Mouse (Mus musculus) forebrain, embryonic 10.5 days (tissue): ENCODE measurements around the gene Xpr1. TPM values are rescaled to one million over a fixed set of nuclear protein-coding genes. Genes with fewer than 3 reads are reported as not detected.
A peak's percentile ranks its signal among the peaks of the same experiment; 100 is the strongest.

Source experiments
- DNase-seq: peaks from one replicate; pipeline ENCODE4 v3.0.0-alpha.2; 2017; ENCODE audit warnings: low spot score; ENCODE audit errors: extremely low spot score
- H3K27ac ChIP-seq: fragments of 300-500 bp; sonication (generic); 2 replicates; pipeline ENCODE4 v1.5.1; 2016; ENCODE audit warnings: mild to moderate bottlenecking
- H3K27me3 ChIP-seq: fragments of 300-500 bp; sonication (generic); 2 replicates; pipeline ENCODE4 v1.6.1; 2016; ENCODE audit warnings: mild to moderate bottlenecking; ENCODE audit not compliant: poor library complexity, severe bottlenecking
- H3K36me3 ChIP-seq: fragments of 300-500 bp; sonication (generic); replicated peaks from 2 replicates; pipeline ENCODE4 v1.6.1; 2016; ENCODE audit warnings: mild to moderate bottlenecking, moderate library complexity
- H3K4me1 ChIP-seq: fragments of 300-500 bp; sonication (generic); 2 replicates; pipeline ENCODE4 v1.6.1; 2016
- H3K4me3 ChIP-seq: fragments of 300-500 bp; sonication (generic); 2 replicates; pipeline ENCODE4 v1.5.1; 2016; ENCODE audit warnings: mild to moderate bottlenecking, moderate library complexity
- H3K9me3 ChIP-seq: fragments of 300-500 bp; sonication (generic); 2 replicates; pipeline ENCODE4 v1.6.1; 2016; ENCODE audit warnings: mild to moderate bottlenecking, moderate library complexity
- WGBS: fragments of 180-500 bp; shearing (Covaris S2); methylation state at CpG from one replicate; pipeline ENCODE4 v1.1.7; 2016; 5-methylcytosine and 5-hydroxymethylcytosine counted together
- polyA plus RNA-seq: library from polyadenylated mRNA; unstranded; fragments of >200 nt; fragmentation: Nextera tagmentation; extraction: Ambion mirVana; gene quantifications from 2 replicates; pipeline ENCODE4 v1.2.1, GENCODE M21; 2016

The Xpr1 gene
- polyA plus RNA-seq, 1 experiment from 2014 or later: 11.2 TPM

DNA sequence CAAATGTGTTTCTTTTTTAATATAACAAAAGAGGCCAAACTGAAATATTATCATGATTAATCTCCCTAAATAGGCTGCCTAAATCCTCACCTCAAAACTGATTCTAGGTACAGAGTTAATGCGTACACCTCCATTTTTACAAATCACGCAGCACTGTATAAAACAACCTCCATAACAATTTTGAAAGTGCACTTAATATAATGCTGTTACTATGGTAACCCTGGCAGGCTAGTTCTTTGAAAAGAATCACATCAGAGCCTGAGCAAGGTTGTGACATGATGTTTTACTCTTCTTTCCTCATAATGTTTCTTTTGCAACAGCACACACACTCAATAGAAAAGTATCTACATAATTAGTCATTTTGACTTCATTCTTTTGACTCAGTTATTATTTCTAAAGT lies 113.8 kb downstream of the Xpr1 start:
- no peaks in the 10 kb centered on the region for H3K9me3 ChIP-seq
- H3K27ac ChIP-seq: no peak overlapping the region
- H3K4me3 ChIP-seq: no peak overlapping the region
- H3K27me3 ChIP-seq: peaks cover 25% of the 10 kb centered on the region
- 90% methylated on average over 2 of the region's 2 CpGs for WGBS
- H3K4me1 ChIP-seq: peaks cover 49% of the 10 kb centered on the region
- peaks cover 2% of the 10 kb centered on the region; the same call in 1 of the 2 replicates for H3K36me3 ChIP-seq
- no peak for DNase-seq

DNA sequence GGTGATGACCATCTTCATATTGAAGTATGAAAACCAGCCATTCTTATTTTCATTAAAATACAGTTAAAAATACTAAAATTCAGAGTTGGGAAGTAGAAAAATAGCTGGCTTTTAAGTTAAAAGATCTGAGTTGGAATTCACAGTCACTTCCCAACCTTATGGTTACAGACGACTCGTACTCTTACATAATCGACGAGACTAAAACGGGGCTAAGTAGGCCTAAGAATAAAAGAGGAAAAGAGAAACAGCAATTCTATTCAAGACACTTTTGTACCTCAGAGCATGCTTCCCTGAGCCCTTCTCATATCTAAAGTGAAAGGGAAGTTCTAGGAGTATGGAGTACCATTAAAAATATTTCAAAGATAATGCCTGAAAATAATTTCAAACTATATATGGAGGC lies 119.6 kb downstream of the Xpr1 start:
- 95% methylated on average over 5 of the region's 5 CpGs for WGBS
- H3K4me3 ChIP-seq: no peak overlapping the region

DNA sequence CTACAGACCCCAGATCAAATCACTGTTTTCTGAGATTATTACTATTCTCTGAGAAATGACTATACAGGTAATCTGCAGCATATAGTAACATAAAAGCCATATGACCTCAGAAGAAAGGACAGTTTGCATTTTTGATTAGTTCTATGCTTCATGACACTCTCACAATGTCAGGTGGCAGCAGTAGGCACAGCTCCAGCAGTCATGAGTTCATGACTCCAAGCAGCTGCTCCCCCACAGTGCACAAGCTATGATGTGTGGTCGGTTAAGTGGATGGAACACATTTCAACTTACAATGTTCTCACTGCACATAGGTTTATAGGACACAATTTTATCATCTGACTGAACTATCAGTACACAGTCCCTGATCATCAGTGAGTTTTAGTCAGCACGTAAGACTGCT lies 120.0 kb downstream of the Xpr1 start:
- no peak for DNase-seq
- WGBS: 90% methylated on average over 2 of the region's 2 CpGs
- no peak overlapping the region for H3K4me3 ChIP-seq
- H3K4me1 ChIP-seq: peaks cover 4% of the 10 kb centered on the region
- no peaks in the 10 kb centered on the region for H3K9me3 ChIP-seq
- no peaks in the 10 kb centered on the region for H3K27me3 ChIP-seq
- 0 out of 2 replicates have a peak, but pooled peaks cover 3% of the 10 kb centered on the region for H3K36me3 ChIP-seq
- no peak overlapping the region for H3K27ac ChIP-seq

More for the DNA sequence above, 119.6 kb downstream of the Xpr1 start:
- no peak for DNase-seq
- Histone ChIP-seq H3K9me3 (no peaks in the 10 kb centered on the region), H3K27me3 (no peaks in the 10 kb centered on the region), H3K27ac (no peak overlapping the region), H3K36me3 (0 out of 2 replicates have a peak, but pooled peaks cover 3% of the 10 kb centered on the region), H3K4me1 (peaks cover 5% of the 10 kb centered on the region)

DNA sequence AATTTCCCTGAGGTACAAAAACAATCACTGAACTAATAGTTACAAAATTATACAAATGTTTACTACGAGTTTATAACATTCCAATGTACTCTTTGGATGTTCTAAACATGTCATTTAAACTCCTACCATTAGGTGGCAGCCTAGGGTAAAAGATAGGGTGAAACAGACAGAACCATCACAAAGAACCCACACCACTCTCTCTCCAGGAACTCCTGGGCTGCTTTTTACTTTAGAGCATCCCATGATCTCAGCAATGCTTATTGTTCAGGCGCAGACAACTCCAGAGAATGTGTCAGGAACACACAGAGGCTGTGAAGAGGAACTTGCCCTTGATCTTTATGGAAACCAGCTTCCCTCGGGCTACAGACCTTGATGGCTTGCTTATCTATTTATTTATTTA lies 123.8 kb downstream of the Xpr1 start:
- H3K36me3 ChIP-seq: peaks cover 26% of the 10 kb centered on the region
- 28% methylated on average over 3 of the region's 3 CpGs for WGBS

DNA sequence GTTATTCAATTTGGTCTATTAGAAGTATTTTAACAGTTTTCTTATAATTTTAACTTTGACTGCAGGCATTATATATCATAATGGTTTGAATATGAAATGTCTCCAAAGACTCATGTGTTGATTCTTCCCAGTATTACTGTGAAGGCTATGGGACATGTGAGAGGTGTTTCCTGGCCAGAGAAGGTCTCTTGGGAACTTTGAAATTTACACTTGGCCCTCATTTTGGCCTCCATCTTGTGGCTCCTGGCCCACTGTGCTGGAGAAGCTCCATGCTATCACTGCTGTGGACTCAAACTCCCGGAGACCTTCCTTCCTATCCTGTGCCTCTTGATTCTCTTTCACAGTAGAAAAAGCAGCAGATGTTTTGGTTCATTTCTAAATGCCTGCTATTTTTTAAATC lies 127.8 kb downstream of the Xpr1 start:
- Histone ChIP-seq H3K9me3 (no peaks in the 10 kb centered on the region), H3K36me3 (peaks cover 44% of the 10 kb centered on the region), H3K4me1 (peaks cover 4% of the 10 kb centered on the region), H3K27me3 (no peaks in the 10 kb centered on the region), H3K27ac (no peak overlapping the region), H3K4me3 (no peak overlapping the region)
- no peak for DNase-seq
- 94% methylated on average over 1 of the region's 1 CpGs for WGBS

More for the DNA sequence above, 123.8 kb downstream of the Xpr1 start:
- no peak overlapping the region for H3K4me3 ChIP-seq
- no peaks in the 10 kb centered on the region for H3K27me3 ChIP-seq
- H3K4me1 ChIP-seq: peaks cover 4% of the 10 kb centered on the region
- no peaks in the 10 kb centered on the region for H3K9me3 ChIP-seq
- 0 out of 2 replicates have a peak overlapping the region, but pooled peaks have one; percentile 51 for H3K27ac ChIP-seq
- DNase-seq: no peak

DNA sequence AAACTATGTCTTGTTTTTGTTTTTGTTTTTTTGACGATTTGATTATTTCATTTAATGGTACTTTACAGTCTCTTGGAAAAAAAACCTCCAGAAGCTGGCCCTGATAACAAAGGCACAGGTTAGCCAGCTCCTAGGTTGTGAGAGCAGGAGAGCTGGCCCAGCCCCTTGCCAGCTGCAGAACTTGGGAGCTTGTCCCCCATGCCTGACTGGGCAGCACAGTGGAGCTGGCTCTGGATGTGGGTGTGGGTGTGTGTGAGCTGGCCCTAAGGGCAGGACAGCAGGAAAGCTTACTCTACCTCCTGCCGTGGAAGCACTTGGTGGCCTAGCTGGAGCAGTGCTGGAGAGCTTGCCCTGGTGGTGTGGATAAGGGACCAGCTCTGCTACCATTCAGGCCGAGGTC lies 129.2 kb downstream of the Xpr1 start:
- WGBS: 92% methylated on average over 3 of the region's 3 CpGs
- Histone ChIP-seq H3K4me1 (no peaks in the 10 kb centered on the region), H3K27me3 (no peaks in the 10 kb centered on the region), H3K36me3 (peaks cover 44% of the 10 kb centered on the region), H3K27ac (no peak overlapping the region), H3K9me3 (no peaks in the 10 kb centered on the region), H3K4me3 (no peak overlapping the region)
- no peak for DNase-seq

DNA sequence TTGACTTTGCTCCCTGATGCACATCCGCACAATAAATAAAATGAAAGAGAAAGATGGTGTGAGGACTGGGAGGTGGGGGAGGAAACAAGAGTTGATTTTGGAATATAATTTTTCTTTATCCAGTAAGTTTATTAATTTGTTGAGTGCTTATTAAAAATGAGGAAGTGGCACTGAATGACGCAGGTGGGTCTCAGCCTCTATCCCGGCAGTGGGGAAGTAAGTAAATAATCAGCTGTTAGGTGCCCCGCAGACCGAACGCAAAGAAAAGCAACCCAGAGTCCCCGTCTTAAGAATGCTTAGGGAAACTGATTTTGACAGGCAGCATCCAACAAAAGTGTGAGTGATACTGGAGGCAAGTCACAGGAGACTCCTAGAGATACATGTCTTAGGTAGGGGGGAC lies 133.4 kb downstream of the Xpr1 start:
- DNase-seq: no peak
- Histone ChIP-seq H3K36me3 (peaks cover 37% of the 10 kb centered on the region), H3K27ac (no peak overlapping the region), H3K4me1 (peaks cover 8% of the 10 kb centered on the region), H3K9me3 (no peaks in the 10 kb centered on the region), H3K27me3 (no peaks in the 10 kb centered on the region), H3K4me3 (no peak overlapping the region)
- 92% methylated on average over 7 of the region's 7 CpGs for WGBS

DNA sequence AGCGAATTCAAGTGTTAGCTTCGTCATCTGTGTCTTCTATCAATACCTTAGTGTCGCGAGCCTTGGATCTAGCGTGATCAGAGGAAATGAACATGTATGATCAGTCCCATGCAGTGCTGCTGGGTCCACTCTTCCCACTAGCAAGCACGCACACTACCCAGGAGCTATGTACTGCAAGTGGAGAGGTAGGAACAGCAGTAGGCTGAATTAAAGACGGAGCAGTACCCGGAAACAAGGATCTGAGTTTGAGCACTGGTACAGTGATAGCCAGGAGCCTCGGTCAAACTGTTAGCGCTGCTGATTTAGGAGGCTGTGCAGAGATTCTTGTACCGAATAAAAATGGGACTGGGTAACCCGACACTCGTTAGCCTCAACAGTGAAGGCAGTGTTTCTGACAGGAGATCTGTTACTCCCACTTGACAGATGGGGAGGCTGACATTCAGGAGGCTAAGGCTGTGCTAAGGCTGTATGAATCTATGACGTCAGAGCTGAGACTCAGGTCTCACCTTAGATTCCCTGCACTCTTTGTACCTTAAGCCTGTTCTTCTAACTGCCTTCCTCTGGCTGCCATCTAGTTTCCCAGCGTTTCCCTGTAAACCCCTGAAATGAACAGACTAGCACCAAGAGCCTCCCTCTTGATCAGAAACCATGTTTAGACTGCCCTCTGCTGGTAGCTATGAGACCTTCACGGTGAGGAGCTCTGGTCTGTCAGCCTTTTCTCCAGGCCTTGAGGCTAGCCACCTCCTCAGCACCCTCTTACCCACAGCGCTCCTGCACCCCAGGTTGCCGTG lies 136.0 kb downstream of the Xpr1 start:
- Histone ChIP-seq H3K9me3 (no peaks in the 10 kb centered on the region), H3K27me3 (no peaks in the 10 kb centered on the region), H3K27ac (0 out of 2 replicates have a peak overlapping the region, but pooled peaks have one; percentile 48), H3K4me1 (peaks cover 8% of the 10 kb centered on the region), H3K36me3 (peaks cover 14% of the 10 kb centered on the region), H3K4me3 (no peak overlapping the region)
- DNase-seq: peak; percentile 73
- 61% methylated on average over 18 of the region's 18 CpGs for WGBS

DNA sequence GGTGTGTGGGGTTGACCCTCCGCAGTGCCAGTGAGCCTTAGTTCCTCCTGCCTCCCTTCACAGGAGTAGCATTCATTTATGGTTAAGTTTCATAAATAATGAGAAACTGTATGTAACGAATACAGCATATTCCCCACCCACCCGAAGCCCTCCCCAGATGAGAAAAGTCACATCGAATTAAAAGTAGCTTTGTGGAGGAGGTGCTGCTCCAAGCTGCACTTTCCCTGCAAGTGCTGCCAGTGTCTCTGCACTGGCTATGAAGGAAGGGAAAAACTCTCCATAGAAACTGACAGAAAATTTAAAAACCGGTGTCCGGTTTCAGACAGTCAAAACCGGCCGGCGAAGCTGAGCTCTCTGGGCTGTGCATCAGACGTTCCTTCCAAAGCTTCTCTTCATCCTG lies 136.9 kb downstream of the Xpr1 start:
- H3K27me3 ChIP-seq: no peaks in the 10 kb centered on the region
- no peak overlapping the region for H3K27ac ChIP-seq
- H3K4me1 ChIP-seq: peaks cover 8% of the 10 kb centered on the region
- no peaks in the 10 kb centered on the region for H3K9me3 ChIP-seq
- 82% methylated on average over 10 of the region's 10 CpGs for WGBS
- no peak for DNase-seq
- H3K36me3 ChIP-seq: peaks cover 12% of the 10 kb centered on the region
- H3K4me3 ChIP-seq: no peak overlapping the region

DNA sequence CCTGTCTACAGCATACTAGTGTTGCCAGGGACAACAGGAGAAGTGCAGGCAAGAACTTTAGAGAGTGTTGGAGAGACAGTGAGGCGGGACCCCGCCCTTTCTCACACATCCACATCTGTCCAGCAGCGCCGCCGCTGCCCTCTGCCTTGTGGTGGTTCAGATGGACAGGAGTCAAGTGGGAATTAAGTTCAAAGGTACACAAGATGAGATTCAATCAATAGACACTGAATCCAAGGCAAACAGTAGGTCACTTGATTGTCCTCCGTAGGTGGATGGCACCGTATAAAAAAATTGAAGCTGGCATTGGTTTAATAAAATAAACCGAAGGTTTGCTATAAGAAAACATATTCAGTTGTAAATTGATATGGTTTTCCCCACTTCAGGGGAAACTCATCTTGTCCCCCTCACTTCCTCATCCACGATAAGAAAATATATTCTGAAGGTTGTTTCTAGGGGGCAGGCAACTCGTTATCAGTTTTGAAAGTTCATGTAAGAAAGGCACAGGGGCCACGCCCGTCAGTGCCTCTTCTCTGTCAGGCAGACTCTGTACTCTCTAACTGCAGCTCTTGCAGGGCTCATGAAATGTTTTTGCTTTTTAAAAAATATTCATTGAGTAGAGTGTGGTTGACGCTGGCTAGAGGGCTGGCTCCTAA lies 140.7 kb downstream of the Xpr1 start:
- 90% methylated on average over 13 of the region's 13 CpGs for WGBS
- peaks cover 8% of the 10 kb centered on the region for H3K4me1 ChIP-seq
- no peak overlapping the region for H3K4me3 ChIP-seq
- H3K36me3 ChIP-seq: 0 out of 2 replicates have a peak, but pooled peaks cover 2% of the 10 kb centered on the region
- no peaks in the 10 kb centered on the region for H3K9me3 ChIP-seq
- no peak overlapping the region for H3K27ac ChIP-seq
- no peak for DNase-seq
- no peaks in the 10 kb centered on the region for H3K27me3 ChIP-seq

DNA sequence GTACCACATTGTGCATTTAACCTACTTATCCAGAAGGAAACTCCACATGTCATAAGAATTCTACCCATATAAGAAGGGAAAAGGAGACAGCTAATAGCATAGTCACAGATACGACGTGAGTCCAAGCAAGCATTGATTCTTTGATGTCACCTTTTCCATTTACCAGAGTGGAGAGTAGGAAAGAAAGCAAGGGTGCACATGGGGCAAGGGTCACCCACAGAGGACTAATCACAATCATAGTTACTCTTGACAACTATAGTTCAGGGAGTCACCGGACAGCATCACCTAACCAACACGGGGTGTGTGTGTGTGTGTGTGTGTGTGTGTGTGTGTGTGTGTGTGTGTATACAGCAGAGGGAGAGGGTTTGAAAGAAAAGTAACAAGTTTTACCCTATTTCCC lies 141.4 kb downstream of the Xpr1 start:
- no peak for DNase-seq
- Histone ChIP-seq H3K4me1 (peaks cover under 1% of the 10 kb centered on the region; the same call in 1 of the 2 replicates), H3K27ac (no peak overlapping the region), H3K36me3 (no peaks in the 10 kb centered on the region), H3K4me3 (no peak overlapping the region), H3K27me3 (no peaks in the 10 kb centered on the region), H3K9me3 (no peaks in the 10 kb centered on the region)
- WGBS: 96% methylated on average over 4 of the region's 4 CpGs

DNA sequence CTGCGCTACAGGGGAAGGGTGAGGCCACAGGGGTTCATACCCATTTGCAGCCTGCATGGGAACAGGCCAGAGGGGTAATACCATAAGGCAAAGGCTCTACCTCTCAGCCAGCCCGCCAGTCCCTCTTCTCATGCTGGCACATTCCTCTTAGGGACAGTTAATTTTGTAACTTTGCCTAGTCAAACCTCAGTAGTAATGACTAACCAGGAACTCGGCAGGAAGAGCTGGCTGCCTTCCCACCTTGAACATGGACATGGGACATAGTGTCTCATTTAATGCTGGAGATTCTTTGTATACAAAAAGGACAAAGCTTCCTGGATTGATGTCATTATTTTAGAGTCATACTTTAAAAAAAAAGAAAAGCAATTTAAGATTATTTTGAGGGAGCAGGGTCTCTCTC lies 142.2 kb downstream of the Xpr1 start:
- DNase-seq: no peak
- H3K4me1 ChIP-seq: no peaks in the 10 kb centered on the region
- H3K36me3 ChIP-seq: no peaks in the 10 kb centered on the region
- H3K27ac ChIP-seq: no peak overlapping the region
- 82% methylated on average over 3 of the region's 3 CpGs for WGBS
- no peaks in the 10 kb centered on the region for H3K27me3 ChIP-seq
- no peak overlapping the region for H3K4me3 ChIP-seq
- no peaks in the 10 kb centered on the region for H3K9me3 ChIP-seq

DNA sequence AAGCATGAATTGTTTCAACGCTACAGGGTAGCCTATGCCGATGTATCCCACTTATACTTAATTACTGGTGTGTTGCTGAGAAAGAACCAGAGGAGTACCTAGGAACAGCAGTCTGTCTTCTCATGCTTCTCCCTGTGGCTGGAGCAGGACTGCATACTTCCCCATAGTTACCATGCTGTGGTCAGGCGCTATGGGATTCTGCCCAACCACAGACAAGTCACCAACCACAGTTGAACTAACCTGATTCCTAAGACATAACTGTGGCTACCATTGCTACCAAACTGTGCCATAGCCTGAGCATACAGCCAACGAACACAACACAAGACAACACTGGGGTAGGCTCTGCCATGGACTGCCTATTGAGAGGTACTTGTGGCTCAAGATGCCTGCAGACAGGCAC lies 144.3 kb downstream of the Xpr1 start:
- Histone ChIP-seq H3K27ac (no peak overlapping the region), H3K9me3 (no peaks in the 10 kb centered on the region), H3K27me3 (no peaks in the 10 kb centered on the region), H3K4me1 (no peaks in the 10 kb centered on the region), H3K4me3 (no peak overlapping the region), H3K36me3 (no peaks in the 10 kb centered on the region)
- 93% methylated on average over 4 of the region's 4 CpGs for WGBS
- DNase-seq: no peak
